Mouse (Mus musculus): ENCODE measurements at regions not wholly inside any gene's neighbourhood (a gene's known extent, or its start where the extent isn't known, plus 50 kb on each side); places are given as distances from the start of the nearest gene placed in this dataset.

DNA sequence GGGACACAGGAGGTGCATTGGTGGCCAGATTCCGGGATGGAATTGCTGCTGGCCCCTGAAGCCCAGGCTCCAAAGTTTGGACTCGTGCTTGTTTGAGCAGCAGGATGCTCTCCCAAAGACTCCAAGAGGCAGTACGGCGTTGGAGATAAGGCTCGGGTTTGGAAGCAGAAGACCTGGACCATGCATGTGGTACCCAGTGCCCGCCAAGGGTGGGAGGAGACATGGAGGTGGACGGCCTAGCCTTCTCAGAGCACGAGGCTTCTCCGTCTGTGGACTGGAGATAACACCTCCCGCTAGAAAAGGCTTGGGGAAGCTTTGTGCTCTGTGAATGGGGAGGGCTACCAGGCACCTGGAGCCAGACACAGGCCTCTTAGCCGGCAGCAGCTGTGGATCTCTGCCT lies 271.7 kb downstream of the Rps6kc1 start:
- DNase-seq (ENCODE audit: low spot score) = no peak

DNA sequence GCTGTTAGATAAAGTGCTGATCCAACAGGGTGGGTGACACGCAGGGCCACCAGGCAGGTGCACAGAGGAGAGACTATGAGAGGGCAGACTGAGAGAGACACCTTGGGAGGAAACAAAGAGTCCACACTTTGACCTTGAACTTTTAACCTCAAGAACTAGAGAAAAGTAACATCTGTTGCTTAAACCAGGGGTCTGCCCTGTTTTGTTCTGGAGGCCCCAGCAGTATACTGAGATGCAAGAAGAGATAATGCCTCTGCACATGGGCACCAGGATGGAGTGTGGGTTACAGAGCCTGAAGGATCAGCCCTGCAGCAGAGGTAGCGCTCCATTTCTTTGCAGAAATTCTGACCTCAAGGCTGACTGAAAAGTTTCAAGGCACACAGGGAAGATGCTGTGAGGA lies 276.6 kb downstream of the Rps6kc1 start:
- DNase-seq (ENCODE audit: low spot score) = no peak

DNA sequence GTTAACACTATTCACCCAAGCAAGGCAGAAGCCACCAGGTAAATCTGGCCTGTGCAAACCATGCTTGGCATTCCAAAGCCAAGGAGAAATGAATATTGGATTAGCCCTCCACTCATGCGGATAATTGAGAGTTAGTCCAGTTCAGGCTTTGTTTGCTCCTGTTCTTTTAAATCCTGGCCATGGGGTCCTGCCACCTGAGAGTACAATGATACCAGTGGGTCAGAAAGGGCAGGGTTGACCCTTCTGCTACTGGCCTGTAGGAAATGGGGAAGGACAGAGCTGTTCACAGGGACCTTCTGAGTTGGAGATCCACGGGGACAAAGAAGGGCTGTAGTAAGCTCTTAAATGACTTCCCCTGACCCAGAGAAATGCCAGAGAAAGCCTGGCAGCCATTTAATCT lies 279.9 kb downstream of the Rps6kc1 start:
- DNase-seq (ENCODE audit: low spot score) = peak; percentile 35

DNA sequence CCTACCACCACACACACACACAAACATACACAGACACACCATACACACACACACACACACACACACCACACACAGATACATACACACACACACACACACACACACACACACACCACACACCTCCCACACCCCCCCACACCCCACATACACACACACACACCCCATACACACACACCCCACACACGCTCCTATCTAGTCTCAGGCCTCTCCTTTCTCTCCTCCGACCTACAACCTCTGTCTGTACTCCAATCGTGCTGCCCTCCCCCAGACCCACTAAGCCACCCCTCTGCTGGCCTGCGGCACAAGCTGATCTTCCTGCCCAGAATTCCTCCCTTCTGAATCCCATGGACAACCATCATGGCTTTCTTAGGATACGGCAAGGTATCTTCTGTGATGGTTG lies 281.4 kb downstream of the Rps6kc1 start:
- no peak for DNase-seq (ENCODE audit: low spot score)

DNA sequence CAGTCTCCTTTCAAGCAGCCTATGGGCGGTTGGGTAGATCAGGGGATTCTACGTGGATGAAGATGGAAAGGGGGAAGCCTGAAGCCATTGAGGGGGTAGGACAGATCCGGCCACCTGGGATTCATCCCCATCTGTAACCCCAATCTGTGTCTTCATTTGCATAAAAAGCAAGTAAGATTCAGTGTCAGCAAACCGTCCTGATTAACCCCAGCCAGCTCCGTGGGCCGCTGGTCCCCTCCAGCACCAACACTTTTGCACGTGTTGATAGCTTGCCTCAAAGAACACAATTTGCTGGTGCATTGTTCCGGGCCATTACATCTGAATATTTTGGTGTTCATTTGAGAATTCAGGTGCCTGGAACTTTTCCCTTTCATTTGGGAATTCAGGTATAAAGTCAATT lies 287.7 kb downstream of the Rps6kc1 start:
- DNase-seq (ENCODE audit: low spot score) = no peak

DNA sequence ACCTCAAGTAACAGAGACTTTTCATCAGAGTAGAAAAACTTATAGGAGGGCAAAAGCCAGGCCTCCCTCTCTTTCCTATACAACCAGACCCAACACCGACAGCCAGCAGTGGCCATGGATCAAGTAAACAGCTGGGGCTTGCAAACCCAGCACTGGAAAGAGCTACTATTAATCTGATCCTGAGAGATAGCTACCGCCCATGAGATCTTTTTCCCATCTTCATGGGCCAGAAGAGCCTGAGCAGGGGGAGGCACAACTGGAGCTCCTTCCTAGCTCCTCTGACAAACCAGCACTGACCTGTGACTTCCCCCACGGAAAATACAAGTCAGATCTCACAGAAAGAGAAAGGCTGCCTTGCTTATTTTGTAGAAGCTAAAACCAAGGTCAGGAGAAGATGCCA lies 311.1 kb downstream of the Rps6kc1 start:
- DNase-seq (ENCODE audit: low spot score) = no peak

DNA sequence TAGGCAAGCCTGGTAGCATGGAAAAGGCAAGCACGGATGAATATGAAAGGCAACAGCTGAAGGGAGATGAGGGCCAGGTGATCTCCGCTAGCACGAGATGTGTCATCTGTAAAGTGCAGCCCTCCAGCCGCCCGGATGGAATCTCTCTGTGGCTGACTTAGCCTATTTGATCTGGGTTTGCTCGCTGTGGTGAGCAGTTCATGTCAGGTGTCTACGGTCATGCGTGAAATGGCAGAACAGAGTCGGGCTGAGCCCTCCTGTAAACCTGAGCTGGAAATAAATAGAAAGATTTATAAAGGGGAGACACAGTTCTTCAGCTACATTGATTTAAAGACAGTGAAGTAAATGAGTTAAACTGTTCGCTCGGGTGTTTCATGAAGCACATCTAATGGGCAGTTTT lies 311.9 kb downstream of the Rps6kc1 start:
- DNase-seq (ENCODE audit: low spot score) = no peak

DNA sequence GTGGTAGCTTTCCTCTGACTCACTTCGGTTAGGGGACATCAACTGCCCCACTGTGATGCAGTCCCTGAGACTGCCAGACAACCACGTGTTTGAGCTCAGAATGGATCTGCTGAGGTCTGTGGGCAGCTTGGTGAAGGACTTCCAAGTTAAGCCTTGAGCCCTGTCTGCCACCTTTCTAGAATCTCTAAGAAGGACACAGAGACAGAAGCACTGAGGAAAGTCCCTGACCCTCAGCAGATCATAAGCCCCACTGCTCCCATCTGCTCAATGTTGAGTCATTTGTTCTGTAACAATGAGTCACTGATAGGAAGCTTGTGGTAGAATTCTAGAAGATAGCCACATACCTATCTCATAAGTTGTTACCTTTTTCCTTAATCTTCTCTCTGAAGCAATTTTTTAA lies 315.4 kb downstream of the Rps6kc1 start:
- no peak for DNase-seq (ENCODE audit: low spot score)

DNA sequence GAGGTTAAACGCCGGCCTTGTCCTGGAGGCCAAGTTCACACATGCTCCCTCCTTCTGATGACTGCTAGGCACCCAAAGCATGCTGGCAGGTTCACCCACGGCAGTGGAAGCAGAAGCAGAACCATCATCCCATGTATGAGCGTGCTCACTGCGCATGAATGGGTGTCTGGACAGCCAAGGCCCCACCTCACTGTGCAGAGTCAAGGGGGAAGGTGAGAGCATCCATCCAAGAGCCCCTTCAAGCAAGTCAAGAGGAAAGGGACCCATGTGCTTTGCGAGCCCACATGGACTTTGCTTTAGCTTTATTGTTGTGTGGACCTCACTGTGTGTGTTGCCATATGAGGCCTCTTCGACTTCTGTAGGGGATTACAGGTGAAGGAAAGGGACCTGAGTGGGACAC lies 319.9 kb downstream of the Rps6kc1 start:
- no peak for DNase-seq (ENCODE audit: low spot score)

DNA sequence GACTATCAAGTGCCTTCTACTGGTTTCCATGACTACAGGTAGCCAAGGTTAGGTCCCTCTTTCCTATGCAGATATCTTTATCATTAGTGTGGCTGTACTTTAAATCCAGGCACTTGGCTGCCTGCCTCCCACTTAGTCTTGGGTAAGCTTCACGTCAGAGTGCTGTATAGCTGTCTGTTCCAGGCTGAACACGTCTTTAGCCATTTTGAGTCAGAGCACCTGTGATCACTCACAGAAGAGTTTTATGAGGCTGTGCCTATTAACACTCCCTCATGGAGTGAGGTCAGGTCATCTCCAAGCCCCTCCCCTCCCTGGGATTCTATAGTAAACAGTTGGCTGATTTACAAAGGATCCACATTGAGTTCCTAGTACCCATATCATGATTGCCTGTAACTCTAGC lies 322.0 kb downstream of the Rps6kc1 start:
- DNase-seq (ENCODE audit: low spot score) = no peak

DNA sequence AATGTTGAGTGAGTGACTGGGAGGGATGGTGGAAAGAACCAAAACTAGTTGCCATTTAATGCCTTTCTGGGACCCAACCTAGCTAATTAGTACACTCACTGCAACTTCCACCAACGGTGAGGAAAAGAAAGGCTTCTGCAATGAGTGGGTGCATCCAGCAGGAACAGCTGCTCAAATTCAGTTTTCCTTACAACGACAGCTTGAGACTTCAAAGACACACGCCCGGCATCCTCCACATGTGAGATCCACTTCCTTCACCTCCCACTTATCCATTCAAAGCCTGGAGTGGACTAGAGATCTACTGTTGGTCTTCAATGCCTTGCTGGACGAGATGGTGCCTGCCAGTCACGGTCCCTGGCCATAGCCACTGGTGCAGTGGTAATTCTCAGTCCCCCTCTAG lies 328.3 kb downstream of the Rps6kc1 start:
- no peak for DNase-seq (ENCODE audit: low spot score)

DNA sequence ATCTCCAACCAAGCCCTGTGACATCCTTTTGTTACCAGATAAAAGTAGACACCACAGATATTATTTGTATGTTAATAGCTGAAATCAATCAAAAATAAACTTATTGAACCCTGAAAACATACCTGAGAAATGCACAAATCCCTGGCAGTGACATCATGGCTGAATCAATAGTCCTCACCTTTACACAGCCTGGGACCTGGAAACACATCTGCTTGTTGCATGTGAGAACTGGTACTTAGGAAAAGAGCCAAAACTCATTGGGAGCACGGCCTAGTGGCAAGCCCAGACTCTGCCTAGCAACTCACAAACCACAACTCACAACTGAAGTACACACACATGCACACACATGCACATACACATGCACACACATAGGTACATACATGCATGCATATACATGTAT lies 330.9 kb downstream of the Rps6kc1 start:
- DNase-seq (ENCODE audit: low spot score) = no peak

DNA sequence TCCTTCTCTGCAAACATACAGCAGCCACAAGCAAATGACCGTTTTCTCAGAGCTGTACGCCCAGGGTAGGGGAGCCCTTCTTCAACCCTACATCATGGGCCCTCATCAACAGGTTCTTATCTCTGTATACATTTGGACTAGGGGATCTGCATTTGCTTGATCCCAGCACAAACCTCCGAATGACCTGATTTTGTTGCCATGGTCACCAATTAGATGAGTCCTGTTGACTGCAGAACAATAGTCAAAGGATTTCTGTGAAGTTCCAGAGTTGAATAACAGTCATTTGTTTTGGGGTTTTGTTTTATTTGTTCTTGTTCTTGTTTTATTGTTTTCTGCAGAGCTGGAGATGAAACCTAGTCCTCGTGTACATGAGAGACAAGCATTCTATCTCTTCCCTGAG lies 340.6 kb downstream of the Rps6kc1 start:
- DNase-seq (ENCODE audit: low spot score) = peak; percentile 53

DNA sequence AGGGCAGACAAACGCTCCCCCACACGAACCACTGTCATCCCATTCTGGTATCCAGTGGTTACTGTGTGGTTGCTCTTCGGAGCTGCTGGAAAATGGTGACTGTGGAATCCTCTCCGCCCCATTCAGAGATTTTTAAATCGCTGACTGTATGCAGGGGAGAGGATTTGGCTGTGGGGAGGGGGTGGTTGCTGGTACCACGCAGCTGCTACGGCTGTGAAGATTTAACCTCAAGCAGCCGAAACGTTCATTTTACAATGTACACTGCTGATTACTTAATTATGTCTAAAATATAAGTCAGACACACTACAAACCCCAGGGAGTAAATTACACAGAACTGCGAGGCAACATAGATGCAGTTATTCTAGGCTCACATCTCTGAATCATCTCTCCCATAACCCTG lies 341.0 kb downstream of the Rps6kc1 start:
- DNase-seq (ENCODE audit: low spot score) = no peak

DNA sequence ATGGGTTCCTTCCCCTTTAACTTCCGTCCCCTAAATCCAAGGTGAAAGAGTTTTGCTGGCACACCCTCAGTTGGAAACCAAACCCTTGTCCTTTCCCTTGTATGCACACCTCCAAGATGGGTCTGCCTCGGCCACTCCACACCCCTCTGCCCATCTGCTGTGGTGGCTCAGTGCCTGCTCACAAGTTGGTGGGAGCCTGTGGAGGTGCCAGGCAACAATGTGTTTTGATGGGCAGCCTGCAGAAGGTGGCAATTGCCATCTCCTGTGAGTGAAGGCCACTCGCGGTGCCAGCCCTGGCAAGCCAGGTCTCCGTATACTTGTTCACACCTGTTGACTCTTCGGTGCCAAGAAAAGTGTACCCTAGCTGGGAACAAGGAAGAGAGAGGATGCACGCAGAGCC lies 344.8 kb downstream of the Rps6kc1 start:
- no peak for DNase-seq (ENCODE audit: low spot score)

DNA sequence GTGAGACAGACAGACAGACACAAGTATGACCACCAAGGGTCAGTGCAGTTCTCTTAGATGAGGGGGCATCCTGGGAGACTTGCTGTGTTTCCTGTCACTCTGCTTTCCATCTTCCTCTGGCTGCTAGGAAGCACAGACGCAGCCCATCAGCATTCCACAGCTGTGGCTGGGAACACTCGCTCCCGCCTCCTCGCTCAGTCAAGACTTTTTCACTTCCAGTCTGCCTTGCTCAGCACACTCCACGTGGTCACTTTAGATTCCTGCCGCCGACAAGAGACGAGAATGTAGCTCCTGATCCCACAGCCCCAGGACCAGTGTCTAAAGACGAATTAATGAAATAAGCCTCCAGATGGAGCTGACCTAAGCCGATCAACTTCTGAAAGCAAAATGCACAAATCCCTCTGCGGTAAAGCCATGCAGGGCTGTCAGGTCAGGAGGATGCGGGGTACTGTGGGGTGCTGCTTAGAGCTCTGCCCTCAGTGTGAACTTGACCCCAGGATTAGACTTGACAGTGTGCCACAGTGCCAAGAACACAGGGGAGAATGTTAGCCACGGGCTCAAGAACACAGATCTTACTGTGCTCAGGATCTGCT lies 348.6 kb downstream of the Rps6kc1 start:
- DNase-seq (ENCODE audit: low spot score) = peak; percentile 64

DNA sequence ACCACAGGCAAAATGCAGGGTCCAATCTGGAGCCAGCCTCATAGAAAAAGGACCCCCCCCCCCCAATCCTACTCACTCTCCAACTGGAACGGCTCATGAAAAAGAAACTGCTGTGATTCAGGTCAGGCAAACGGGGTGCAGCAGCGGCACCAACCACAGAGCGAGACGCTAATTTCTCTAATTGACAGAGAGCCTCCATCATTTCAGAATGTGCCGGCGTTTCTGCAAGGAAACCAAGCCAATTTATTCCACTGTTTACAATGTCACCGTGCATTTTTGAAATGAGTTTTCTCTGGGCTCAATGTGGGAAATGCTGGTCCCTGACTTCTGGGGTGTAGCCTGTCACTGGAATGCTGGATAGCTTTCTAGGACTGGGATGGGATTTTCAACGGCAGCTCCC lies 351.5 kb downstream of the Rps6kc1 start:
- DNase-seq (ENCODE audit: low spot score) = no peak

DNA sequence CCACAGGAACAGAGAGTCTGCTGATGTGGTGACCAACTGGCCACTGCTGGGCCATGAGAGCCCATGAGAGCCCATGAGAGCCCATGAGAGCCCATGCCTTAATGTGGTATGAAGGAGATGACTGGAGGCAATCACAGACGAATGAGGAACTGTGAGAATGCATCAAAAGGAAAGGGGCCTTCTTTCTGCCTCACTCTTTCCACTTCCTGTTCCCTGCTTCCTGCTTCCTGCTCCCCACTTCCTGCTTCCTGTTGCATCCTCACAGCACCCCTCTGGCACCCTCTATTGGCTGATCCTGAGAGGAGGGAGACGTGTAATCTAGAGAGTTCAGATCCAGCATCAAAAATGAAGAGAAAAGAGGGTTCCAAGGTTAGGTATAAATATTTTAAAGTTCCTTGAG lies 369.7 kb downstream of the Rps6kc1 start:
- no peak for DNase-seq (ENCODE audit: low spot score)

DNA sequence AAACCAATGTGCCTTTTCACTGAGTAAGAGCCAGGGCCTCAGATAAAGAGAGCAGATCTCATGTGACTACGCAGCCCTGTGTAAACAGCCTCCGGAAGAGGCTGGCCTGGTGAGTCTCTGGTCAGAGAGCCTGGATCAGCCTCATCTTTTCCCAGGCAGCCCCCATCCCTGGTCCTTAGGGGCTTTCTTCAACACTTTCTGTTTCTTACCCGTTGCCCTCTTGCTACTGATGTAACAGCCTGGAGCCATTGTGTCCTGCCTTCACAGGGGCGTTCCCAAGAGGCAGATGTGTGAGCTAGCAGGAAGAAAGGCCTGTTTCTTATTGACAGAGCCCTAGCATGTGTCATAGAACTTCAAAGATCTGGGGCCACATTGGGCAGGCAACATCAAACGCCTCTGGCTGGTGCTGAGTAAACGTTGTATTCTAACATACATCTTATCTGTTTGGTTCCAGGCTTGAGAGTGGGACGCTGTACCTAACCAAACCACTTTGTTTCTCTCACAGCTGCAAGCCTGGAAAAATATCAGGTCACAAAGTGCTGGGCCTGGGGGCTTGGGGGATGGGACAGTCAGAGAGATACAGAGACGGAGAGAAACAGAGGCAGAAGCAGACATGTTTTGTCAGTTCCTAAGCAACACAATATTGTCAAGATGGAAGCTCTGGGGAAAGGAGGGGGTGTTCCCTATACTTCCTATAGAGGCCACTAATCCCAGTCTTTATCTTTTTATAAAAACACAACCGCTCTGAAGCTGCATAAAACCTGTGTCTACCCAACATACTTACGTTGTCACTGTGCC lies 362.6 kb upstream of the Prox1 start:
- peak; percentile 26 for DNase-seq (ENCODE audit: low spot score)

DNA sequence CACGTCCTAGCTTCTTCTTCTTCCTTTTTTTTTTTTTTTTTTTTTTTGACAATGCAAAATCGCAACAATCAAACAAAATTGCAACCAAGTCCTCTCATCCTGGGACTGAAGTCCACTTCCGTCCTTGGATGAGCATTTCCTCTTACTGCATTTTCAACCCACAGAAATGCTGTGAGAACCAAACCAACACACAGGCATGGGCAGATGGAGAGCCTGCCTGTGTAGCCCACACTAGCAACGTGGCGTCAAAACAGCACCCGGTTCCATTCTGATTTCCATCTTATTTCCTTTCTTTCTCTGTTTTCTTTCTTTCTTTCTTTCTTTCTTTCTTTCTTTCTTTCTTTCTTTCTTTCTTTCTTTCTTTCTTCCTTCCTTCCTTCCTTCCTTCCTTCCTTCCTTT lies 360.7 kb upstream of the Prox1 start:
- DNase-seq (ENCODE audit: low spot score) = no peak

DNA sequence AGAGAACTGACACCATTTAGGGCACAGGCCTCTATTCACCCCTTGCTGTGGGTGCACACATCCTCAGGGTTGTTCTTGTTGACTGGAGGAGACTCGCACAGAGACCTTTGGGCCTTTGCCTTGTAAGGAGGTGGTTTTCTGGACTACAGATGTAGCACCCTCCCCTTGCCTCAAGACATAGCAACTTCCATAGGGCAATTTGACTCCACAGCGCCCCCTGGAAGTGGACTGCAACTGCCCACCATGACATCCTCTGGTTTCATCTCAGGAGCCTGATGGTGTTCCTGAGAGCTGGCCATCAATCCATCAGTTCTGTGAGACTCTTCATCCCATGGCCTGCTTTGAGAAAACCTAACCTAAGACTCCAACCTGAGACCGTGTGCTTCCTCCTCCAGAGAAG lies 359.6 kb upstream of the Prox1 start:
- no peak for DNase-seq (ENCODE audit: low spot score)

DNA sequence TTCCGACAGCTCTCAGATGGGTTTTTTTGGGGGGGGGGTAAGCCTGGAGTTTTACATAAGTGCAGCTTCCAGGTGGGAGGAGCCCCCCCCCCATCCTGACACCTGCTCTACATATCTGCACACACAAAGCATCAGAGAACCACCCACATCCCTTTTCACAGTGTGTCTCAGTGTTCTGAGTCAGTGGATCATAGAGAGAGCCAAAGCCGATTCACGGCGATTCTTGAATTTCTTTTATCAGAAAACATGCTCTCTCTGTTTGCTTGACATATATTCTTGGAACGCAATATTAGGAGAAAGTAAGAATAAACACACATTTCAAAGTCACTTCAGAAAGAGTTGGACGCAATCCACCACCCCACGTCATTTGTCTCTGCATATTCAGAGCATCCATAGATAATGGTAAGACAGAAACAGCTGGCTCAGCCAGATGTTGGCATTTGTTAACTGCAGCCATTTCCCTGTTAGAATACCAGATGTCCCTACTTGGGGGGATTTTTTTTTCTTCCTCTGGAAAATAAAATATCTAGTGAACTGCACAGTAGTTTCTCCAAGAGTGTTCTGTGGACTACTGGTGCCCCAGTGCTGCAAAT lies 357.1 kb upstream of the Prox1 start:
- no peak for DNase-seq (ENCODE audit: low spot score)

DNA sequence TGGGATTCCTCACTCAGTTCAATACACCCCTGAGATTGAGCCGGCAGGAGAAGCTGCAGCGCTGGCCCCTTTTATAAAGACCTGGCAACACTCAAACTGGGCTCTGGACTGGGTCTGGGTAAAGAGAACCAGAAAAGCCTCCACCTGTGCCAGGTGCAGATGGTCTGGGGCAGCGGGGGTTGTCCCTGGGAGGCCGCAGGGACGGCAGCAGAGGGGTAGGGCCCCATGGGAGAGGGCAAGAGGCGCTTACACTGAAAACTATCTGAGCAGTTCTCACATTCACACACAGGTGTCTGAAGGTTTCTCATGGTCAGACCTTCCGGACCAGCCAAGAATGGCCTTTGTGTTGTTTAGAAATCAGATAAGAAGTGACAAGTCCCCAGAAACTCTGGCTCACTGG lies 356.1 kb upstream of the Prox1 start:
- no peak for DNase-seq (ENCODE audit: low spot score)

DNA sequence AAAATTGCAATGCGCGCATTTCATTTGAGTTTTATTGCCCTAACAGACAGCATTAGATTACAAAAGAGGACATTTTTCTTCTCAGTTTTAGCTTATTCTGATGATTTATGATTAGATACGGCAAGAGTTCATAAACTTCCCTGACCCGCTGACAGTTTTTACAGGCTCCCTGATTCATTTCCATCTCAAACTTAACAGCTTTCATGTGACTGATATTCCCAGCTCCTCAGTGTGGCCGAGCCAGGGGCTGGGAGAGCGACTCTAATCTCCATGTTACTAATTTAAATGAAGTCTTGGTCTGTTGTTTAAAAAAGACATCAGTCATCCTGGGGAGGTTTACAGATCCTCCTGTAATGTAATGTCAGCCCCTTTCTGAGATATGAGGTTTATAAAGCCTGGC lies 355.5 kb upstream of the Prox1 start:
- no peak for DNase-seq (ENCODE audit: low spot score)

Measured in retina, embryonic 14.5 days (tissue).